Mouse (Mus musculus) limb, embryonic 10.5 days (tissue): Measurements from ENCODE around the gene Bpnt1. TPM values are rescaled to one million over a fixed set of nuclear protein-coding genes. Genes with fewer than 3 reads are reported as not detected.

Experiments used
- DNase-seq: peaks from one replicate; pipeline ENCODE4 v3.0.0-alpha.2; 2017; ENCODE audit warnings: low spot score
- H3K27ac ChIP-seq: fragments of 300-500 bp; sonication (generic); 2 replicates; pipeline ENCODE4 v1.5.1; 2016; ENCODE audit warnings: mild to moderate bottlenecking
- H3K27me3 ChIP-seq: fragments of 300-500 bp; sonication (generic); 2 replicates; pipeline ENCODE4 v1.6.1; 2016; ENCODE audit warnings: low read depth, mild to moderate bottlenecking; ENCODE audit not compliant: poor library complexity, severe bottlenecking
- H3K36me3 ChIP-seq: fragments of 300-500 bp; sonication (generic); 2 replicates; pipeline ENCODE4 v1.6.1; 2016; ENCODE audit warnings: mild to moderate bottlenecking, moderate library complexity
- H3K4me1 ChIP-seq: fragments of 300-500 bp; sonication (generic); 2 replicates; pipeline ENCODE4 v1.6.1; 2016
- H3K4me3 ChIP-seq: fragments of 300-500 bp; sonication (generic); 2 replicates; pipeline ENCODE4 v1.5.1; 2016; ENCODE audit warnings: mild to moderate bottlenecking, moderate library complexity
- H3K9me3 ChIP-seq: fragments of 300-500 bp; sonication (generic); replicated peaks from 2 replicates; pipeline ENCODE4 v1.6.1; 2016; ENCODE audit warnings: mild to moderate bottlenecking
- WGBS: fragments of 180-500 bp; shearing (Covaris S2); methylation state at CpG from one replicate; pipeline ENCODE4 v1.1.7; 2016; 5-methylcytosine and 5-hydroxymethylcytosine counted together
- microRNA counts: library from miRNA; unstranded; fragments of <30 nt; microRNA quantifications from one replicate; lab custom pipeline; 2017
- microRNA-seq: library from miRNA; unstranded; fragments of <30 nt; microRNA quantifications from one replicate; pipeline ENCODE4, GENCODE M21; 2017
- polyA plus RNA-seq: library from polyadenylated mRNA; unstranded; fragments of >200 nt; fragmentation: Nextera tagmentation; extraction: Ambion mirVana; gene quantifications from 2 replicates; pipeline ENCODE4 v1.2.1, GENCODE M21; 2016

Bpnt1 gene
- polyA plus RNA-seq, 1 experiment from 2014 or later: 30.6 TPM

GRCm38 (mm10) chr1:185363526-185364182 lies 31.7 kb downstream of the Bpnt1 start:
- DNase-seq: peak; percentile 60
- H3K9me3 ChIP-seq: no peaks in the 10 kb centered on the region
- peak overlapping the region; percentile 99 for H3K4me3 ChIP-seq
- peaks cover 18% of the 10 kb centered on the region for H3K36me3 ChIP-seq
- peaks cover 13% of the 10 kb centered on the region for H3K4me1 ChIP-seq
- WGBS: 6% methylated on average over 22 of the region's 22 CpGs
- peak overlapping the region; percentile 94 for H3K27ac ChIP-seq
- no peaks in the 10 kb centered on the region for H3K27me3 ChIP-seq

- no peak overlapping the region for H3K27ac ChIP-seq
- H3K4me3 ChIP-seq: peak overlapping the region; percentile 99
- no peak for DNase-seq
- H3K36me3 ChIP-seq: peaks cover 22% of the 10 kb centered on the region
- no peaks in the 10 kb centered on the region for H3K9me3 ChIP-seq
- WGBS: 56% methylated on average over 6 of the region's 6 CpGs
- no peaks in the 10 kb centered on the region for H3K27me3 ChIP-seq
- peaks cover 13% of the 10 kb centered on the region for H3K4me1 ChIP-seq
Observed at GRCm38 (mm10) chr1:185364183-185364540, 32.2 kb downstream of the Bpnt1 start.

GRCm38 (mm10) chr1:185367383-185367782 lies 35.4 kb downstream of the Bpnt1 start:
- 89% methylated on average over 6 of the region's 6 CpGs for WGBS
- Histone ChIP-seq H3K36me3 (peaks cover 47% of the 10 kb centered on the region), H3K27ac (no peak overlapping the region), H3K4me1 (peaks cover 10% of the 10 kb centered on the region), H3K9me3 (no peaks in the 10 kb centered on the region), H3K4me3 (no peak overlapping the region), H3K27me3 (no peaks in the 10 kb centered on the region)
- DNase-seq: no peak

- peaks cover 73% of the 10 kb centered on the region for H3K36me3 ChIP-seq
Observed at GRCm38 (mm10) chr1:185369979-185370378, 38.0 kb downstream of the Bpnt1 start.

GRCm38 (mm10) chr1:185376390-185376789 lies 44.4 kb downstream of the Bpnt1 start:
- no peak for DNase-seq
- no peak overlapping the region for H3K27ac ChIP-seq
- no peaks in the 10 kb centered on the region for H3K27me3 ChIP-seq
- no peak overlapping the region for H3K4me3 ChIP-seq
- peaks cover 99% of the 10 kb centered on the region for H3K36me3 ChIP-seq
- H3K9me3 ChIP-seq: no peaks in the 10 kb centered on the region
- H3K4me1 ChIP-seq: no peaks in the 10 kb centered on the region

More at GRCm38 (mm10) chr1:185369979-185370378, 38.0 kb downstream of the Bpnt1 start:
- DNase-seq: no peak
- Histone ChIP-seq H3K27ac (no peak overlapping the region), H3K4me1 (peaks cover 3% of the 10 kb centered on the region), H3K27me3 (no peaks in the 10 kb centered on the region), H3K4me3 (no peak overlapping the region), H3K9me3 (no peaks in the 10 kb centered on the region)
- WGBS: 95% methylated on average over 6 of the region's 6 CpGs

GRCm38 (mm10) chr1:185377429-185377828 lies 45.5 kb downstream of the Bpnt1 start:
- H3K4me3 ChIP-seq: no peak overlapping the region
- no peaks in the 10 kb centered on the region for H3K9me3 ChIP-seq
- H3K27me3 ChIP-seq: no peaks in the 10 kb centered on the region
- H3K27ac ChIP-seq: no peak overlapping the region
- peaks cover 99% of the 10 kb centered on the region for H3K36me3 ChIP-seq
- 88% methylated on average over 2 of the region's 2 CpGs for WGBS
- no peak for DNase-seq
- no peaks in the 10 kb centered on the region for H3K4me1 ChIP-seq

GRCm38 (mm10) chr1:185401615-185402014 lies 69.7 kb downstream of the Bpnt1 start:
- no peak for DNase-seq
- H3K36me3 ChIP-seq: peaks cover 89% of the 10 kb centered on the region
- H3K4me1 ChIP-seq: no peaks in the 10 kb centered on the region
- no peaks in the 10 kb centered on the region for H3K9me3 ChIP-seq
- 93% methylated on average over 5 of the region's 5 CpGs for WGBS
- H3K27ac ChIP-seq: no peak overlapping the region
- no peak overlapping the region for H3K4me3 ChIP-seq
- no peaks in the 10 kb centered on the region for H3K27me3 ChIP-seq

- Histone ChIP-seq H3K27me3 (no peaks in the 10 kb centered on the region), H3K4me3 (no peak overlapping the region), H3K9me3 (no peaks in the 10 kb centered on the region), H3K4me1 (no peaks in the 10 kb centered on the region), H3K27ac (no peak overlapping the region), H3K36me3 (peaks cover 90% of the 10 kb centered on the region)
- WGBS: 46% methylated on average over 2 of the region's 2 CpGs
- no peak for DNase-seq
Observed at GRCm38 (mm10) chr1:185404021-185404420, 72.1 kb downstream of the Bpnt1 start.

- no peaks in the 10 kb centered on the region for H3K27me3 ChIP-seq
- no peak overlapping the region for H3K4me3 ChIP-seq
- no peak overlapping the region for H3K27ac ChIP-seq
- 96% methylated on average over 10 of the region's 10 CpGs for WGBS
- no peak for DNase-seq
- peaks cover 93% of the 10 kb centered on the region for H3K36me3 ChIP-seq
- no peaks in the 10 kb centered on the region for H3K4me1 ChIP-seq
- H3K9me3 ChIP-seq: no peaks in the 10 kb centered on the region
Observed at GRCm38 (mm10) chr1:185405921-185406320, 74.0 kb downstream of the Bpnt1 start.

MicroRNA genes within 50 kb of the gene (microRNA counts, 519-probe panel; counts per million panel counts)
- microRNA mmu-miR-194 (lab: Ali Mortazavi, UCI): 684 counts per million, percentile 72 among the panel's probes with 10 or more counts

Small RNAs within 50 kb of the gene (microRNA-seq; reads per million reads assigned to microRNA genes)
- not detected for gene Mir194-1
- gene Mir215: 1.5 reads per million

Other genes starting within 250 kb of the Bpnt1 start
- gene Rab3gap2, start 128.0 kb upstream of the Bpnt1 start, polyA plus RNA-seq: 17.7 and 20.6 TPM in 2 replicates
- gene Iars2, start 2.8 kb upstream of the Bpnt1 start, polyA plus RNA-seq: 27.8 and 28.0 TPM in 2 replicates
- 149 and 161 TPM in 2 replicates for gene Eprs, start 30.9 kb downstream of the Bpnt1 start, polyA plus RNA-seq
- 0.86 and 1.2 TPM in 2 replicates for gene Slc30a10, start 122.7 kb downstream of the Bpnt1 start, polyA plus RNA-seq